Mouse (Mus musculus) spleen, postnatal 36 days (tissue): ENCODE data around the gene Gm20388.
"Not testable (repeated sequence)": the region's sequence is repeated elsewhere in the genome, so short reads cannot be mapped to it uniquely, and the experiment has no call there.

Source experiments
- DNase-seq, 2 experiments: peaks; one replicate each; pipeline ENCODE4 v3.0.0; 2022; ENCODE audit warnings: low spot score in 2 of 2, mixed read lengths in 1 of 2

Gm20388 gene

DNA sequence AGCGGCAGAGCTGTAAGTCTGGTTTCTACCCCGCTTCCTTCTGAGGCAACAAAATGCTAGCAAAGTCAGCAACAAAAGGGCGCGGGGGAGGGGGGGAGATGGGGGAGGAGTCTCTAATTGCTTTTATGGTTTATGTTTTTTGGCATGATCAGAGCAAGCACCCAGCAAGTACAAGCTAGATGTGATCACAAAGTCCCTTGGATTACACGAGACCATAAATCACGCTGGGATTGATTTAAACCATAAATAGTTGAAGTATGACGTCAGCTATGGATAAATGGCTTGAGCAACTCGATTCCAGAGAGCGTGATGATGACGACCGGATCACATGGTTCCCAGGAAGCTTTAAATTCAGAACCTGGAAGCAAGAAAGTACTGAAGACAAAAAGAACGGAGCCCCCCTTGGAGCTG is 3720.2 kb downstream of the Gm20388 start:
- DNase-seq, result no peak

DNA sequence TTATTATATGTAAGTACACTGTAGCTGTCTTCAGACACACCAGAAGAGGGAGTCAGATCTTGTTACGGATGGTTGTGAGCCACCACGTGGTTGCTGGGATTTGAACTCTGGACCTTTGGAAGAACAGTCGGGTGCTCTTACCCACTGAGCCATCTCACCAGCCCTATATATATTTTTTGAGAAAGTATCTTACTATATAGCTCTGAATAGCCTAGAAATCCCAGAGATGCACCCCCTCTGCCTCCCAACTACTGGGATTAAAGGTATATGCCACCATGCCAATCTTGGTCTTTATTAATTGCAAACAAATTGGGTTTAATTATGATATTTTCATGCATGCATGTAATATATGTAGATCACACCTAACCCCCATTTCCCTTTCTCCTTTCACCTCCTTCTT is 3721.1 kb downstream of the Gm20388 start:
- DNase-seq, result not testable (repeated sequence)

DNA sequence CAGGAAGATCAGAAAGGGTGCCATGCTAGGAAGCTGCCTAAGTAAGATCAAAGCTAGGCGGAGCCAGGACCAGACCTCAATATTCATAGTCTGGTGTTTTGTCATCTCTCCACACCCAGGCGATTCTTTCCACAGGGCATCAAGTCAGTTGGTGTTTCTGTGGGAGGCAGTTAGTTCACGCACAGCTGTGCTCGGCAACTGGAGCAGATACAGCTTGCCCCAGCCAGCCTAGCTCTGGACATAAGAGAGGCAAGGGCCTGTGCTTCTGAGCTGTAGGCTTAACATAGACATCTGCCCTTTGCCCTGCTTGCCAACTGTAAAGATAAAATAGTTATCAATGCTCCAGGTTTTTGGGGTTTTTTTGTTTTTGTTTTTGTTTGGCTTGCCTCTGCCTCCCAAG is 3721.6 kb downstream of the Gm20388 start:
- no peak for DNase-seq

DNA sequence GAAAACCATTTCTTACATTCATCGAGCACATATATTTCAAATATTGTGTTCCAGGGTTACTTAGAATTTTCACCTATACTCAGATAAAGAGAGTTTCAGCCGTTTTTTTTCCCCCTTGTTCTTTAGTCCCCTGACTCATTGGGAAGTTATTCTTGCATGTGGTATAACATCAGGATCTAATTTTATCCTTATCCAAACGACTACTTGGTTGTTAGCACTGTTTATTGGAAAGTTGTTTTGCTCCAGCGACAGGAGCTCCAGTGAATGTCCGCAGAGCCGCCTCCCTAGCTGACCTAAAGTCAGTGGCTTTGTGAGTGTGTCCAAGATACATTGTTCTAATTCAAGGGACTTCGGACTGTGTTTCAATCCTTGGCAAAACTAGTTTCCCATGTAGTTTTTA is 3723.2 kb downstream of the Gm20388 start:
- no peak for DNase-seq

DNA sequence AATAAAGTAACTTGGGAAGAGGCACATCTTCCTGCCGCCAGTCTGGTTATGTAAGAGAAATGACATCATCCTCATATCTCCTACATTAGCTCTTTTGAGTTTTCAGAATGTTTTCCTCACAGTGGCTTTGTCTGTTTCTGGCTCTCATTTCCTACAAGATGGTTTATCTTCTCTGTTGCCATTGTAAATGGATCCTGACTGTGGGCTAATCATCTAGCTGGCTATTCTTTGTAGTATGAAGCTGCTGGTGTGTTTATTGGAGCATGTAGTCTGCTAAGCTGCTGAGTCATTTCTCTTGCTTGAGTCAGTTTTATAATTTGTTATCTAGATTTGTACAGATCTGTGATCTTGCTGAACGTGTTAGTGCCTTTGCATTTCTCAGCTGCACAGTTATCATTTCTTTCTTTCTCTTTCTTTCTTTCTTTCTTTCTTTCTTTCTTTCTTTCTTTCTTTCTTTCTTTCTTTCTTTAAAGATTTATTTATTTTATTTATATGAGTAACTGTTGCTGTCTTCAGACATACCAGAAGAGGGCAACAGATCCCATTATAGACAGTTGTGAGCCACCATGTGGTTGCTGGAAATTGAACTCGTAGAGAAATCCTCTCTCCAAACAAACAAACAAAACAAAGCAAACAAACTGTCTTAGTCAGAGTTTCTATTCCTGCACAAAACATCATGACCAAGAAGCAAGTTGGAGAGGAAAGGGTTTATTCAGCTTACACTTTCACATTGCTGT is 3723.9 kb downstream of the Gm20388 start:
- DNase-seq, result no peak

DNA sequence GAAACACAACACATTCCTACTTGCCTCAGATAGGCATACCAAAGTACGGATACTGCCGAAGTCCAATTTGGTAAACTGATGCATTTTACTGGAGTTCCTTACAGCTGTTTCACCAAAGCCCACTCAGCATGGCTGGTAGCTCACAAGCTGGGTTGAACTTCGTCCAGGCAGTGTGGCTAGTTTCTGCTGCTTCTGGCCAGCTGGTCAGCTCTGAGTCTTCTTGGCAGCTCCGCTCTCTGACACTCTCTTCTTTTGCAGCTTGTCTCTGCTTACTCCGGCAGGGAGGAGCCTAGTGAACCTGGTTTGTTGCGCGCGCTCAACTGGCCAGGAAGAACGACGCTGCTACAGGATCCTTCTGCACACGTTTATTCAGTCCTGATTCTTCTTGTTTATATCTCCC is 3725.0 kb downstream of the Gm20388 start:
- no peak for DNase-seq

DNA sequence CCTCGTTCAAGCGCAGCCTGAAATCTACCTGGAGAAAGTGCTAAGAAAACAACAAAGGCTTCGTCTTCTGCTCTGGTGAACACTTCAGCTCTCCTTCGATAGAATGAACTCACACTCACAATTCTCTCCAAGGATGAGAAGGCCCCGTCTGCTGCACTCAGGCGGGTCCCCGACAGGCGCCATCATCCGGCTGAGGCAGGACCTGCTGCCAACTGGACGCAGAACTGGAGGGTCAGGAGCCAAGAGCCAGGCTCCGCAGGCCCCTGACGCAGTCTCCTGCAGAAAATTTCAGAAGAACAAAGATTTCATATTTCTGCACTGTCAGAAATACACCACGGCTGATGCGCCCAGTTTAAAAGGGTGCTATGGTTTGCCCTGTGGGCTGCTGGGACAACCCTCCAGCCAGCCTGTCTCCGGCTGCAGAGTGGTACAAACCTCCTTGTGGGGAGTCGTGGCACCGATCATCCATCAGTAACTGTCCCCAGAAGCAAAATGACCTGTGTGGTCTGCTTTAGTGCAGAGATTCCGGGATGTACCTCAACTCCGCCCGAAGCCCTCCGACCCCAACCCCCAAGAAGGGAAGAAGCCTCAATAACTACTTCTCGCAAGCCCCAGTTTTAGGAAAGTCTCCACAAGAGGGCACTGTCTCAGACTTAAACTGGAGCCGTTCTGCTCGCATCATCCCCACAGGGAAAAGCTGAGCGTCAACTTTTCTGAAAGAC is 3732.8 kb downstream of the Gm20388 start:
- no peak for DNase-seq

DNA sequence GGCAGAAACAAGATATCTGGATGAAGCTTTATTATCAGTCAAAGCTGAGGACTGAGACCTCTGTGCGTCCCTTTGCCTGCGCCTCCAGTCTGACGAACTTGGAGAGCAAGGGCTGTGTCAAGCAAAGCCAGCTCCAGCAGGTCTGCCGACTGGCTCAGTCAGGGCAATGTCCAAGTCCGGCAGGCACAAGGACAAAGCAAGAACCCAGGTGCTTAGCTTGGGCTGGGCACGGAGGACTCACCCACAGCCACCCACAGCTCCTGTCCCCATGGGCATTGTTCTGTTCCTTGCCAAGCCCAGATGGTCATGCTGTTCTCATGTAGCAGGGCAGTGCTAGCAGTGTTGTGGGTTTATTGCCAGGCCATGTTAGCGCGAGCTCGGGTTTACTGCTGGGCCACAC is 3734.6 kb downstream of the Gm20388 start:
- no peak for DNase-seq

DNA sequence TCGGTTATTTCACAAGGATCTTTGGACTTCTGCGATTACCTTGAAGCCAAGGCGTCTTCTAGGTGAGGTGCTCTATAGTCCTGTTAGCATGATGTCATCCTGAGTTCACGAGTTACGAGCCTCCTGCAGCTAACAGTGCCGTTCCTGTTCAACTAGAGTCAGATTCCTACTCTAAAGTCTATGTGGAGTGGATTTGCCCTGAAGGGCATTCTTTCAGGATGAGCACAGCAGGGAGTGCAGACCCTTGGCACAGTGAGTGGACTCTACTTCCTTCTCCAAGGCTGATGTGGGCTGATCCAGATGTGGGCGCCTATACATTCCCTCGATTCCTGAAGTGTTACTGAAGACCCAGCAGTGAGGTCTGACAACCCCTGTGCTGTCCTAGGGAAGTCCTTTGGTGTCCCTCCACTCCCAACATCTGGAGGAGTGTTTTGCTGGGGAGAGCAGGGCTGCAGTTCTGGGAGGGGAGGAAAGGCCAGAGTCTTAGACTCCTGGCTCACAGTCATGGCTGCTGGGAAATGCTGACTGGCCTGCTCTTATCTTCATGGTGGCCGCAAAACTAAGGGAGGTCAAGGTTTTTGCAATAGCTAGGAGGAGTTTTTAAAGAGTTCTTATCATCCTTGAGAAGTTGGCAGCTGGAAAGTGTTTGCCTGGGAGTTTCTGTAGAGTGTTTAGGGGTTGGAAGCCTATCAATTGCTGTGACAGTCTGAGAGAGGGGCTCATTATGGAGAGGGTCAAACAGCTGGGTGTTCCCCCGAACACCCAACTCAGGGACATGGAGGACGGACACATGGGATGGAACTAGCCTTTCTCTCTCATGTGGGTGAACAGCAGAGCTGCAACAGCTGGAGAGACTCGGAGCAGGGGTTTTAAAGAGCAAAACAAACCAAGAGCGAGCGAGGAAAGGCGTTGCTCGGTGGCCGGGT is 3737.9 kb downstream of the Gm20388 start:
- DNase-seq, result no peak

DNA sequence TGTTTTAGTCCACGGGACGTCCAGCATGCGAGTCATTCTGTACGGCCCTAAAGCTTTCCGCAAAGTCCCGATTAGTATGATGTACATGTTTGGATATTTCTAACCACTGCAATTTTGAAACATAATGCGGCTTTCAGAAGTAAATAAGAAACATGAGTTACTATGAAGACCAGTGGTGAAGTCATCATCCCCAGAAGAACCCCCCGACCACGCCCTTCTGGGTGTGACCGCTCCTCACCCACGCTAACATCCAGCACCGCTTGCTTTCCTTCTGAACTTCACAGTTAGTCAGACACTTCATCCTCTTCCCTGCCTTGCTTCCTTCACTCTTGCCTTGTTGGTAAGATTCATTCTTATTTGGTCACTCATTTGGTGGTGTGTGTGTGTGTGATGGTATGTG is 3738.8 kb downstream of the Gm20388 start:
- DNase-seq, result no peak

DNA sequence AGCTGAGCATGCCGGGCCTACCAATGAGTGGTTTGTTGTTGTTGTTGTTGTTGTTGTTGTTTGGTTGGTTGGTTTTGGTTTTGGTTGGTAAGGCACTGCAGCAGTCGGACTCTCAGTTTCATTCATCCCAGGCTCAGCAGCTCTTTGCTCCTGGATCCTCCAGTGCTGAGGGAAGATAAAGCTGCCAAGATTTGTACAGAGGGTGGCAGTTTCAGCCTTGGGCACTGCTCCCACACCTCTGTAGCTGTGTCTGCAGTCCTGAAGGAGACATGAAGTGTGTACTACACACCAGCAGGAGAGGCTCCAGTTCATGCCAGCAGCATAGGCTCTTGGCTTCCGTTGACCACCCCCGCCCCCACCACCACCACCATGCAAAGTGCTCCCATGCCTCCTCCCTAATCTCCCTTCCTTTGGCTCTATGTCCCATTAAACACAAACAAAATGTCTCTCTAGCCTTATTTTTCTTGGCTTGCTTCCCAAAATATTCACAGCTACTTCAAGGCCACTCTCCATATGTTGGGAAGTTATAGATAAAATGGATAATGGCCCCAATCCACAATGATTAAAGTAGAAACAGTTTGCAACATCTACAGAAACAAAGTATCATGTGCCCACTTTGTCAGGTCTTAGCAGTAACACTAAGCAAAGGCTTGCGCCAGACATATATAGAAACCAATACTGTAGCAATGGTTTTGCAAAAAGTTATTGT is 3740.9 kb downstream of the Gm20388 start:
- no peak for DNase-seq

DNA sequence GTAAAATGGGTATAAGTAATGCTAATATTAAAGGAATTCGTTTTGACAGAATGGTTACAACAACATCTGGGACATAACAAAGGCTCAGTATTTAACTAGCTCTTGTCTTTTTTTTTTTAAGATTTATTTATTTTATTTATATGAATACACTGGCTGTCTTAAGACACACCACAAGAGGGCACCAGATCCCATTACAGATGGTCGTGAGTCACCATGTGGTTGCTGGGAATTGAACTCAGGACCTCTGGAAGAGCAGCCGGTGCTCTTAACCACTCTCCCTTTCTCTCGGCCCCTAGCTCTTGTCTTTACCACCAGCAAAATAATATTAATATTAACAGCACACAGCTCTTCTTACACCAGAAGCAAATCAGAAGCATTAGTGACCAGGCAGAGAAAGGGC is 3742.0 kb downstream of the Gm20388 start:
- no peak for DNase-seq

DNA sequence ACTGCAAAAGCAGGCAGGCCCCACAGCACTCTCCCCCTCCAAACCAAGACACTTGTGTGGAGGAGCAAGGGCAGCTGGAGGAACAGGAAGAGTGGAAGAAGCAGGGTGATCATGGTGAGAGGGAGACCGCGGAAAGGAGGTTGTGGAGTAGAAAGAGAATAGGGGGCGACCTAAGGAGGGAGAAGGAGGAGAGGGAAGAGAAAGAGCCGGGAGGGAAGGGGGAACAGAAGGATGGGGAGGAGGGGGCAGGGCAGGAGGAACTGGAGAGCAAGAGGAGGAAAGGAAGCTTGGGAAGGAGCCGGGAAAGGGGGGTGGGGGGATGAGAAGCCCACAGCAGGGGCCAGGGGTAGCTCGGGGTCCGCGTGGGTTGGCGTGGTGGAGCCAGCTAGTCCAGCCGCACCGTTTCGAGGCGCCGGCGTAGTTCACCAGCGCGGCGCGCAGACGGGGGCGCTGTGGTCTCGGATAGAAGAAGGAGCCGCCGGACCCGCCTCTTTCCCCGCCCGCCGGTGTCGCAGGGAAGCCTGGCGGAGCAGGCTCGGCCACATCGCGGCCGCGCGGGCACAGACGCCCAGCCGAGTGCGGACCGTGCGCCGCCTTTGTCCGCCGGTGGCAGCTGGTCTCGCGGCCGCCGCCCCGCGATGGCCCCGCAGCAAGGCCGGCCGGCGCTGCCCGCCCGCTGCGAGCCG is 3742.8 kb downstream of the Gm20388 start, which contains the start of gene Rhou:
Rhou (plus strand) TSS at position 622 of the 686 bp plus-strand sequence.
- DNase-seq, result peak; percentile 48 to 54

DNA sequence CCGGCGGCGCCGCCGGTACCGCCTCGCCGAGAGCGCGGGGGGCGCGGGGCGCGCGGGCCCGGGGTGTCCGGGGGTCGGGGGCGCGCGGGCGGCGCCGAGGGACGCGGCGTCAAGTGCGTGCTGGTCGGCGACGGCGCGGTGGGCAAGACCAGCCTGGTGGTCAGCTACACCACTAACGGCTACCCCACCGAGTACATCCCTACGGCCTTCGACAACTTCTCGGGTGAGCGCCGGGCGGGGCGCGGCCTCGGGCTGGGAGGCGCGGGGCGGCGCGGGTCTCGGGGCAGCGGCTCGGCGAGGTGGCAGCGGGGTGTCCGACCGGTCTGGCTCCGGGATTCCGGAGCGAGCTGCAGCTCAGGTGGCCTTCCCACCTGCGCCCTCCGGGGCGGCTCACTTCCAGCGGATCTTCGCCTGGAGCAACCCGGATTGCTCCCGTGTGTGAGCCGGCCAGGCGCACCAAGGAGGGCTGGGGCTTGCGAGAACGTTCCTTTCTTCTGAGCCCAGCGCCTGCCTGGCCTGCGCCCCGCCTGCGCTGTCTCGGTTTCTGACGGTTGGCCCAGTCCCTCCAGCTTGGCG is 3743.4 kb downstream of the Gm20388 start:
- DNase-seq, result no peak

DNA sequence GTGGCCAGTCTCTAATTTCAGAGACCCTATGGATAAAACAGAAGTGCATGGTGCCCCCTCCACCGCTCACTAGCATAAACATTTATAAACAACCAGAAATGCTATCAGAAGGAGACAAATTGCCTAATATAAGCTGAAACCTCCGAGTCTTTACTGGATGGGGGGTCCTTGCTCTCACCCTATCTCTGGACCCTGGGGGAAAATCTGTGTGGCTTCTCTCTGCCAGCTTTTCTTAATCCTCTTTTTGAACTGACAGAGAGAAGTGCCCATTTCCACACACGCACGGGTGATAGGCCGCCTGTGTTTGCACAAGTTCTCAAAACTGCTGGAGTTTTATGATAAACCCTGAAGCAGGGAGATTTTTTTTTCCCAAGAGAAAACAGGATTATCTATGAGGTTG is 3744.1 kb downstream of the Gm20388 start:
- DNase-seq, result no peak

DNA sequence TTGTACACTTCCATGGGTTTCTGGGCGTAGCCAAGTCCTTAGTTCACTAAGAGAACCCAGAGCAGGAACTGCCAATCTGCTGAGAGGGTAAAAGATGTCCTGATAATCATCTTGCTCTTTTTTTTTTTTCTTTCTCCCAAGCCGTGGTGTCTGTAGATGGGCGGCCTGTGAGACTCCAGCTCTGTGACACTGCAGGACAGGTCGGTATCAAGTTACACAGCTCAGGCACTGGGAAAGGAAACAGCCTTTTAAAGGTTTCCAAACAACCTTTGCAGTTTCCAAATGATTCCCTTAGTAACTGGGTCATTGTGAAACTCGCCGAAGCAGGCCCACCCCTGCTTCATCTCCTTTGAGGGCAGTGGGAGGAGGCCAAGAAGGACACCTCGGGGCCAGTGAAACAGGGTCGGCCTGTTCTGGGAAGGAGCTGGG is 3744.7 kb downstream of the Gm20388 start:
- DNase-seq, result no peak

DNA sequence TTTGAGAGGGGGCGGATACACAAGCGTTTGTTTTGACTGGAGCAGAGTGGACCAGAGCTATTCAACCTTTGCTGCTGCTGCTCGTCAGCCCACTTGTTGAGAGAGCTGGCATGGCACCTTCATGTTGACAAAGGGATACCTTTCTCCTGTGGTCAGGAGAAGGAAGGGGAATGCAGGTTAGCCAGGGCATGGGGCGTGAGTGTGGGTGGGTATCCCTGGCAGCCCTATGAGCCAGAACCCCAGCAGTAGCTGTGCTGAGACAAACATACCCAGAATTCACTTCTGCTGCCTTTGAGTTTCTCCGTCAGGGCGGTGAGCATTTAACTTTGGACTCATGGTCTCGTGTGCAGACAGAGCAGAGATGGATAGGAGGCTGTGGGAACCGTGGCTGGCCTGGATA is 3747.2 kb downstream of the Gm20388 start:
- DNase-seq, result no peak

DNA sequence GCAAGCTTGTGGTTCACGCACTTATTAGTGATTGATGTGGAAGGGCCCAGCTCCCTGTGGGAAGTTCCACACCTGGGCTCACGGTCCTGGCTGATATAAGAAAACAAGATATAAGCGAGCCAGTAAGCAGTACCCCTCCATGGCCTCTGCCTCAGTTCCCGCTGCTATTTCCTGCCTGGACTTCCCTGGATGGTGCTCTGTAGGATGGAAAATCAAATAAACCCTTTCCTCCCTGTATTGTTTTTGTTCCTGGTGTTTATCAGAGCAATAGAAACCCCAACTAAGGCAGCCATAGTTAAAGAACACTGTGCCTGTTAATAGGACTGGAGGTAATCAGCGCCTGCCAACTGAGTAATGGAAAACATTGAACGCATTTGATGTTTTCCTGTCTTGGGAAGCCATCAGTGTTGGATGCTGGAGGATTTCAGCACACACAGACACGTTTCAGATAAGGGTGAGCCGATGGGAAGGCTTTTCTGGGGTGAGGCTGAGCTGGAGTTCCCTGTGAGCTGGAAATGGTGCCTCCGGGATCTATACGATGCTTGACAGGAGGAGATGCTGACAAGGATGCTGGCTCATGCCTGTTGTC is 3748.9 kb downstream of the Gm20388 start:
- no peak for DNase-seq

DNA sequence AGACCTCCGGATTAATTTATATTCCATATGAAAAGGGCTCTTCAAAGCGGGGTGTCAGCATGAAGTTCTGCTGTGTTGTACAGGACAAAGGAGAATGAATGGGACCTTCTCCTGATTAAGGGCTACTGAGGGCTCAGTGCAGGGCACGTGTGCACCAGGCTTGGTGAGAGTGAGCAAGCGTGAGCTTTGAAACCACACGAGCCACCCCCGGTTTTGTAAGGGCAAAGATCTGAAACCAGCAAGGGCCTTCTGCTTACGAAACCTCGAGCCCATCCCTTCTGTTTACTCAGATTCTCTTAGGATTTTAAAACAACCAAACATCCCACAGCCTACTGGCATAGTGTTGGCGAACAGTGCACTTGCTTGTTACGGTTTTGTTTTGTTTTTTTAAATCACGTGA is 3750.9 kb downstream of the Gm20388 start:
- no peak for DNase-seq

DNA sequence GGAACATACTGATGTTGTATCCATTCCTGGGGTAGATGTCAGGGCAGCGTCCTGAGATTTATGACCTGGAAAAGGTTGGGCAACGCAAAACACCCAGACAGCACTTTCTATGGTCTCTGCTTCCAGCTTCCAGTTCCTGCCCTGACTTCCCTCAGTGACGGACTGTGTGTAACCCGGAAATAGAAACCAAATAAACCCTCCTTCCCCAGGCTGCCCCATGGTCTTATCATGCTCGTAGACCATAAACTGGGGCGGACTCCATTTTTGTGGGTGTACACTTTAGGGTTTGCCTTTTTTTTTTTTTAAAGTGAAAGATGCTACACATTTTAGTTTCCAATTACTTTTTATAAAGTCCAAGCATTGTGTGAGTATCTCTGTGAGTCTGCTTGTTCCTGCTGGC is 3754.9 kb downstream of the Gm20388 start:
- no peak for DNase-seq
